Comparison of ENCODE assay signal across 11 mouse cellular contexts in the genomic region with DNA sequence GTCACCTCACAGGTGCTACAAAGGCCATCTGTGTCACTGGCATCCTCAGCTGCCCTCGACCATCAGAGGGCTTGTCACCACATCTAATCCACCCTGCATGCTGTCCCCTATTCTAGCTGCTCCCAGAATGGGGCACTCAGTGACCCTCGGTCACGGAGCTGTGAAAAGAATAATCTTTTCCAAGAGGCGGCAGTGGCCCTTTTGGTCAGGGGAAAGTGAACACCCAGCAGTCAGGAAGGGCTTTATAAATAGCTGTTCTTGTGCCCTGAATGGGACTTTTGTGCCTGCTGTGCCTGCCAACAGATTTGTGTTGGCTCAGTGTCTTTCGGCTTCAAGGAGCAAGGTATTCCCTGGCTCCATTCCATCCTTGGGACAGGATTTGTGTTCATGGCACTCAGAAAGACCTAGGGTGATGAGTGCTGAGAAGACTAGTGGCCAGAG.
DNase-seq lines count a peak whose midpoint lies in the region; ATAC-seq and TF ChIP-seq lines count a peak whose summit lies in the region.
"Had no signal": no experiment of that assay in that cellular context is flagged by ENCODE, and none has a peak within 500 bp of the region (broad histone marks: within the 10 kb centered on the region; RNA-seq: fewer than 3 reads in every experiment).

No protein-coding gene starts in this region.

- no peak overlapping the region for H3K27ac ChIP-seq in gastrocnemius, adult 2 months
- H3K27ac ChIP-seq in limb, embryonic 13.5 days, result 0 out of 2 replicates have a peak overlapping the region, but pooled peaks have one; percentile 7
- no peak overlapping the region for H3K27ac ChIP-seq in limb, embryonic 10.5 days
- H3K27ac ChIP-seq in intestine, postnatal 0 days (ENCODE audit: low read depth, low read length), result no peak overlapping the region
- H3K27ac ChIP-seq: limb, embryonic 12.5 days; macrophage had no signal

- H3K9ac ChIP-seq in limb, embryonic 13.5 days, result no peak overlapping the region
- H3K9ac ChIP-seq in intestine, postnatal 0 days (ENCODE audit: low read depth, low read length), result no peak overlapping the region
- H3K9ac ChIP-seq: limb, embryonic 12.5 days had no signal

- intact Hi-C loops in gastrocnemius, adult 2 months (cut with DNase I), result no loop called here

- TF ChIP-seq CTCF in gastrocnemius, adult 2 months (IDR thresholded peaks at IDR 0.05), result no peak
- no peak for TF ChIP-seq CTCF in intestine, postnatal 0 days (IDR thresholded peaks at IDR 0.05; ENCODE audit: low read depth)

- H3K27me3 ChIP-seq in limb, embryonic 13.5 days, result no peaks in the 10 kb centered on the region
- H3K27me3 ChIP-seq in limb, embryonic 10.5 days (ENCODE audit: low read depth, poor library complexity, severe bottlenecking), result no peaks in the 10 kb centered on the region
- H3K27me3 ChIP-seq in intestine, postnatal 0 days (replicated peaks; ENCODE audit: control insufficient read depth, insufficient read depth, low read length), result no peaks in the 10 kb centered on the region
- H3K27me3 ChIP-seq: limb, embryonic 12.5 days had no signal

- H3K4me2 ChIP-seq in limb, embryonic 13.5 days (replicated peaks), result no peak overlapping the region
- H3K4me2 ChIP-seq in intestine, postnatal 0 days (replicated peaks; ENCODE audit: low read depth), result no peak overlapping the region
- H3K4me2 ChIP-seq: limb, embryonic 12.5 days had no signal

- no peaks in the 10 kb centered on the region for H3K36me3 ChIP-seq in limb, embryonic 13.5 days
- H3K36me3 ChIP-seq in limb, embryonic 10.5 days, result no peaks in the 10 kb centered on the region
- no peaks in the 10 kb centered on the region for H3K36me3 ChIP-seq in intestine, postnatal 0 days (ENCODE audit: control insufficient read depth, insufficient read depth)
- H3K36me3 ChIP-seq: limb, embryonic 12.5 days had no signal

- no peak overlapping the region for H3K4me3 ChIP-seq in gastrocnemius, adult 2 months
- H3K4me3 ChIP-seq in limb, embryonic 13.5 days, result no peak overlapping the region
- no peak overlapping the region for H3K4me3 ChIP-seq in limb, embryonic 10.5 days
- H3K4me3 ChIP-seq in intestine, postnatal 0 days (ENCODE audit: low read depth, low read length), result no peak overlapping the region
- H3K4me3 ChIP-seq: limb, embryonic 12.5 days had no signal

- H3K4me1 ChIP-seq in limb, embryonic 13.5 days, result no peaks in the 10 kb centered on the region
- H3K4me1 ChIP-seq in limb, embryonic 10.5 days, result no peaks in the 10 kb centered on the region
- H3K4me1 ChIP-seq in intestine, postnatal 0 days (replicated peaks; ENCODE audit: control insufficient read depth, insufficient read depth, low read length), result no peaks in the 10 kb centered on the region
- H3K4me1 ChIP-seq: limb, embryonic 12.5 days had no signal

- no peaks in the 10 kb centered on the region for H3K9me3 ChIP-seq in limb, embryonic 13.5 days
- H3K9me3 ChIP-seq in limb, embryonic 10.5 days (replicated peaks), result no peaks in the 10 kb centered on the region
- H3K9me3 ChIP-seq in intestine, postnatal 0 days (ENCODE audit: control insufficient read depth), result no peaks in the 10 kb centered on the region

- ATAC-seq in limb, embryonic 13.5 days (ENCODE audit: low FRiP score, low read depth), result 0 out of 2 replicates have a peak, but pooled peaks have one; percentile 28
- no peak for ATAC-seq in intestine, postnatal 0 days

- DNase-seq in gastrocnemius, adult 2 months, result peak; percentile 39
- no peak for DNase-seq in gastrocnemius, postnatal 10 days
- no peak for DNase-seq in limb, embryonic 10.5 days (ENCODE audit: low spot score)
- peak; percentile 52 to 60 for DNase-seq in cerebellum, postnatal 36 days
- DNase-seq in heart, postnatal 4 days, result peak; percentile 63
- no peak for DNase-seq in right cerebral cortex, adult 2 months (ENCODE audit: low spot score in 2 of 2)
- DNase-seq: gastrocnemius, postnatal 25 days had no signal

- 62% methylated on average over 5 of the region's 5 CpGs for WGBS in limb, embryonic 13.5 days
- WGBS in limb, embryonic 10.5 days, result 72% methylated on average over 5 of the region's 5 CpGs
- WGBS in intestine, postnatal 0 days, result 75% methylated on average over 5 of the region's 5 CpGs

Comparison
In these comparisons a context has a peak if more than half of its experiments do, and no peak if none do; other contexts are left out.
1. DNase-seq: peak in gastrocnemius, adult 2 months (single experiment), cerebellum, postnatal 36 days (2 of 2) and heart, postnatal 4 days (single experiment); none in gastrocnemius, postnatal 10 days (single experiment), limb, embryonic 10.5 days (single experiment) and right cerebral cortex, adult 2 months (0 of 2).